Mouse (Mus musculus): ENCODE measurements at regions not wholly inside any gene's neighbourhood (a gene's known extent, or its start where the extent isn't known, plus 50 kb on each side); places are given as distances from the start of the nearest gene placed in this dataset.

GRCm38 (mm10) chr10:106058050-106058449, 216.9 kb upstream of the Mettl25 start:
- no peak for DNase-seq (ENCODE audit: extremely low spot score in 1 of 2, low spot score in 1 of 2)

DNA sequence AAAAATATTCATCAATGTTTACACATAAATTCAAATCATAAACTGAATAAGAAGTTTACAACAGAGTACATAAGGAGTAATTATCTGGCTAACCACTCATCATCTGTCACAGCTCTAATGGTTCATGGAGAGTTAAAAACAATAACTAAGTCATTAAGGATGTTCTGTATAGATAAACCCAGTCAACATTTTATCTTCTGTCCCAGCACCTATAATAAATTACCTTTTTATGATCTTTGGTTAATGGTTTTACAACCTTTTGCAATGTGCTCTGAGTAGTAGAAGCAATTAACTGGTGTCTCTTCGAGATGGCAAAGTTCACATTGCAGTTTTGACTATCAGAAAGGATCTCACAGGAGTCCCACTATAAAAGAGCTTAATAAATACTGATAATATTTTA, 197.3 kb upstream of the Mettl25 start:
- no peak for DNase-seq (ENCODE audit: extremely low spot score in 1 of 2, low spot score in 1 of 2)

GRCm38 (mm10) chr10:106038033-106038432, 196.9 kb upstream of the Mettl25 start:
- no peak for DNase-seq (ENCODE audit: extremely low spot score in 1 of 2, low spot score in 1 of 2)

- DNase-seq (ENCODE audit: extremely low spot score in 1 of 2, low spot score in 1 of 2): no peak
Measured at GRCm38 (mm10) chr10:106033416-106033815, 192.2 kb upstream of the Mettl25 start.

DNA sequence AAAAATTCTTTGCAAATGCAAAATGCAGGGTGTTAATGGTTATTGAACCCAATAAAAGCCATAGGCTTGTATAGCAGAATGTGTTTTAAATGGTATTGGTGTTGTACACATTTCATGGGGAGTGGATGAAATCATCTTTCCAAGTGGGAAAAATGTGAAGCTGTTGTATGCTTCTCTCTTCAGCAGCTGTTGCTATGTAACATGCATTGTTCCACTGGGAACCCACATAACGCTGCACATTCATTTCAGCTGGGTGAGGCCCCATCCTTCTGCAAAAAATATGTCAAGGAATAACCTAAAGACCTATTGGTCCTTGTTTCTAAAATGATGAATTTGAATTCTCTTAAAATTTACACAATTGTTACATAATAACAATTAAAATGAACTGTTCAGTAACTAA, 183.5 kb upstream of the Mettl25 start:
- no peak for DNase-seq (ENCODE audit: extremely low spot score in 1 of 2, low spot score in 1 of 2)

DNA sequence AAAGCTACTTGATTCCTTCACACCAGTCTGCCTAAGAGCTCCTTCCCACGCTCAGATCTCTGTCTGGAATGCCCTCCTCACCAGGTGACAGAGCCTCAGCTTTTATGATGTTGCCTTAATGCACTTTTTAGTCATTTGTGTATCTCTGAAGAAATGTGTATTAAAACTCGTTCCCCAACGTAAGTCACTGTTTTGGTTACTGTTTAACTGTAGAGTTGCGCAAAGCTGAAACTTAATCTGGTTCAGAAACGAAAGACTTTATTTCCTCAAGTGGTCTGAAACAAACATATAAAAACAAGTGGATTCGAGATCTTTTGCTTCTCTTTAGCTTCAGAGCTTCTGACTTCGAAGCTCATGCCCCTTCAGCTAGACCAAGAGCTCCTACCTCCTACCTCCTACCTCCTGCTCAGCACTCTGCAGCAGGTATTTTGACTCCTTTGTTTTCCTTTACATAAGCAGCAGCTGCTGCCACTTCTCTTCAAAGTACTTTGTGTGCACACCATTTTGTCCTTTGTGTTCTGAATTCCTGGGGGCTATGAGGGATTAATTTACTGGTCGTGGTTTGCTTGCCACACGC, 182.5 kb upstream of the Mettl25 start:
- no peak for DNase-seq (ENCODE audit: extremely low spot score in 1 of 2, low spot score in 1 of 2)

DNA sequence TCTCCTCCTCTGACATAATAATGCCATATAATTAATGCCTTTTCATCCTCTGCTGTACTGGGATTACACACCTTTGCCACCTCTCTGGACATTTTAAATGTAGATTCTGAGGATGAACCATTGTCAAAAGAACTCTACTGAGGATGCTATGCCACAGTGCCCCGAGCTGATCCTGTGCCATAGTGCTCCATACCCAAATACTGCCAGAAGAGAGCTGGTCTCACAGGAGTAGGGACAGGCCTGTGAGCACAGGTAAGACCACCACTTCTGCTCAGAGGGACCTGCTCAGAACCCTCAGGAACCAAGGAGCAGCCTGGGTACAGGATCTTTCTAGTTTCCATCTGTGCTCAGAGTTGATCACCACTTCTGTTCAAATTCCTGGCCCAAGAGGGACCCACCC, 174.8 kb upstream of the Mettl25 start:
- DNase-seq (ENCODE audit: extremely low spot score in 1 of 2, low spot score in 1 of 2): no peak

DNA sequence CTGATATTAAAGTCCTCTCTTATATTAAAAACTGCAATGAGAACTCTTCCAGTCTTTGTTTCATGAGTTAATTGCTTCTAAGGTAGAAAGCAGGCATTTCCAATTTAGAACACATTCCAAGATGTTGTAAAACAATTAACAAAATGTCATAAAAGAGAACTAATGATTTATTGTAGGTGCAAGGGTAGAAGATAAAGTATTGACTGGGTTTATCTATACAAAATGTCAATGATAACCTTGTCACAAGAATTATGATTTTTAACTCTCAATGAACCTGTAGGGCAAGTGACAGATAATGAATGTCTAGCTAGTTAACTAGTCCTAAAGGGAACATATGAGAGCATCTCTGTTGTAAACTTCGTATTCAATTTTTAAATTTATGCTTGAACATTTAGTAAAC, 174.3 kb upstream of the Mettl25 start:
- no peak for DNase-seq (ENCODE audit: extremely low spot score in 1 of 2, low spot score in 1 of 2)

DNA sequence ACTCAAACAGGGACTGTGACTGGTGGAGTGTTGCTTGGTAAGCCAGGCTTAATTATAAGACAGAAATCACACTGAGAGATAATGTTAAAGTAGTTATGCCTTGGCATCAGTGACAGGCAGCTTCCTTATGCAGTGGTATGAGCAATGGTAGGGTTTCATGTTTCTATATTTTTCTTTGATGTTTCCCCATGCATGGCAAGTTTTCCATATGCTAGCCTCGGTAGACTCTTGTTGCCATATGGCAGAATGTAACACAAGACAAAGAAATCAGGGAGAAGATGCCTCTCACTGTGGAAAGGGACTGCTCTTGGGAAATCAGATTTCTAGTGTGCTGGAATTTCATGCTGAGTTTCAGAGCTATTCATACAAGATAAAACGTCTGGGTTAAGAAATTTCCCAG, 169.0 kb upstream of the Mettl25 start:
- DNase-seq (ENCODE audit: extremely low spot score in 1 of 2, low spot score in 1 of 2): no peak

- no peak for DNase-seq (ENCODE audit: extremely low spot score in 1 of 2, low spot score in 1 of 2)
Measured at GRCm38 (mm10) chr10:106007331-106007730, 166.2 kb upstream of the Mettl25 start.

- peak in 1 of 2 experiments; percentile 4 for DNase-seq (ENCODE audit: extremely low spot score in 1 of 2, low spot score in 1 of 2)
Measured at GRCm38 (mm10) chr10:106006861-106007260, 165.7 kb upstream of the Mettl25 start.

- no peak for DNase-seq (ENCODE audit: extremely low spot score in 1 of 2, low spot score in 1 of 2)
Measured at GRCm38 (mm10) chr10:106006061-106006460, 164.9 kb upstream of the Mettl25 start.

GRCm38 (mm10) chr10:105957468-105957867, 116.3 kb upstream of the Mettl25 start:
- no peak for DNase-seq (ENCODE audit: extremely low spot score in 1 of 2, low spot score in 1 of 2)

DNA sequence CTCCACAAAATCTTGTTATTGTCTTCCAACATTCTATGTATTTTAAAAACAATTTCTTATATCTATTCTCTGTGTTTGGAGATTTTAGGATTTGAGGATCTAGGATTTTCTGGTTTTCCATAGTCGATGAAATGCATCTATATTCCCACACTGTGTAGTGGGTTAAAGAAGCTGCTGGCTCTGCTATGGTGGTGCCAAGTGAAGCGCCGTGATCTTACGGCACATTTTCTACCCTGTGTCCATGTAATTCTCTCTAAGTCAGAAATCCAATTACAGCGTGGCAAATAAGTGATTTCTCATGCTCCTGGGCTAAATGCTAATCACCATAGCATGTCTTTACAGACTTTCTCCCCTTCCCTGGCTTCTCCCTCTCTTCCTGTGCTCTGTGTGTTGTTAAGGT, 92.1 kb upstream of the Mettl25 start:
- DNase-seq (ENCODE audit: extremely low spot score in 1 of 2, low spot score in 1 of 2): no peak

DNA sequence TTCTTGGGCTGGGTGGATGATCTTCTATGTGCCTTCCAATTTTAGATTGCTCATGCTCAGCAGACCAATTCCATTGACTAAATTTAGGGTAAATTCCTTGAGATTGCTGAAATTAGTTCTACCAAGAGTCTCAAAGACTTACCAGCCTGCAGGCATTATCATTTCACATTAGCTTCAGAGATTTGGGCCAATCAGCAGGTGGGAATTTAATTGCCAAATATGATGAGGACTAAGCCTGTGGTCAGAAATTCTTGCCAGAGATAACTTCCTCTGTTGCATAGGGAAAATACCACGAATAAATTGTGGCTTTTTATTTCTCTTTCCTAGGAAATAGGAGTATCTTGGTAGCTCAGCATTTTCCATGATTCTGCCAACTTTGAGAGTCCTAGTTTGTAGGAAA, 91.6 kb upstream of the Mettl25 start:
- DNase-seq (ENCODE audit: extremely low spot score in 1 of 2, low spot score in 1 of 2): no peak

DNA sequence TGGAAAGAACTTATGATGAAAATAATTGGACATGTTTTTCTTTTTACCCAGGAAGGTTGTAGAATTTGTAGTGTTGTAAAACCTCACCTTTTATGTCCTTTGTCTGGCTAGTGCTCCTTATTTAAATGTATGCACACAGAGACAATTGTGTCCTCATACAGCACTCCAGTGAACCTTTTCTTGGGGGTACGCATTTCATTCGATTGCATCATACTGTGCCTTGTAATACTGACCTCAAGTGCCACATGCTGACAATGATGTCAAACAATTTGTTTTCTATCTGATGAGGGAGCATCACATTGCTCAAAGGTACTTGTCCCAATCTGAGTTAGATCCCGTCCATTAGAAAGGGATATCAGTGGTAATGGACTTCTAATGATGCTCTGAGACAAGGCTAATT, 86.4 kb upstream of the Mettl25 start:
- DNase-seq (ENCODE audit: extremely low spot score in 1 of 2, low spot score in 1 of 2): no peak

DNA sequence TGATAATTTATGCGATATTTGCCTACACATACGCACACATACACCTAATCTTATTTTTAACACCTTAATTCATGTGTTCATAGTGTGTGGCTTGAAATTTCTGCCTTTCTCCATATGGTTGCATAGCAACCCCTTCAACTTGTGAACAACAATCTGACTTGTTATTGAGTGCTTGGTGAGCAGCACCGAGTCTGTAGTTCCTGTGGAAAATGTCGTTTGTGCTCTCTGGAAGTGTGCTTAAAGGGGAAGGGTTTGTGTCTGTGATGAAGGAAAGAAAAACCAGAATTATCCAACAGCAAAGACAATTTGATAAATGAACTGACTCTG, 85.7 kb upstream of the Mettl25 start:
- DNase-seq (ENCODE audit: extremely low spot score in 1 of 2, low spot score in 1 of 2): no peak

DNA sequence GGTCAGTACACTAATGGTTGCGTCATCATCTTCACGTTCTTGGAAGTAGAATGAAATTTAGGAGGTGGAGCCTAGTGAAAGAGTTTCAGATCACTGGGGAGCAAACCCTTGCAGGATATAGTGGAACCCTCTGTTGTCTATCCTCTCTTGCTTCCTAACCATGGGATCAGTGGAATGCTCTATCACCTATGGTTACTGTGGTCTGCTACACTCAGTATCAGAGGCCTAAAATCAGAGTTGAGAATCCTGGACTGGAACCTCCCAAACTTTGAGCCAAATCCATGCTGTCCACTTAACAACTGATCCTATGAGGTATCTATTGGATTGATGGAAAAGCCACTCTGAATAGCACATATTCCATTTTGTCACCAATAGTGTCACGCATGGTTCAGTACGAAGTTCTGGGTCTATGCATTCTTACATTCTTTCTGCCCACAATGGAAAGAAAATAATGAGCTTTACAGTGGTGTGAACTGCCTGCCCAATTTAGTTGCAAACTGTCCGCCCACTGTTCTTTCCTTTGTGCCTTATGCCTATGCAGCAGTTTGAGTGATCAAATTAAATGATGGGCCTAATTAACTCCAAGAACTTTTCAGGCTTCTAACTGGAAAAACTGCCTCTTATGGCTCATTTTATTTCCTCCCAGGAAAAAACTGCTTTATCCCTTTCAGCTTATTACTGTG, 85.2 kb upstream of the Mettl25 start:
- no peak for DNase-seq (ENCODE audit: extremely low spot score in 1 of 2, low spot score in 1 of 2)

- no peak for DNase-seq (ENCODE audit: extremely low spot score in 1 of 2, low spot score in 1 of 2)
Measured at GRCm38 (mm10) chr10:105899677-105900076, 58.5 kb upstream of the Mettl25 start.

- DNase-seq (ENCODE audit: extremely low spot score in 1 of 2, low spot score in 1 of 2): no peak
Measured at GRCm38 (mm10) chr10:105899225-105899624, 58.0 kb upstream of the Mettl25 start.
